Mouse (Mus musculus): ENCODE measurements around the gene Tmem129.

The Tmem129 gene

GRCm38 (mm10) chr5:33635361-33635760 is 22.9 kb downstream of the Tmem129 start:
- no peak for DNase-seq

- DNase-seq = no peak
Measured at GRCm38 (mm10) chr5:33632526-33632925, 25.7 kb downstream of the Tmem129 start.

GRCm38 (mm10) chr5:33630615-33631014 is 27.6 kb downstream of the Tmem129 start:
- DNase-seq = peak; percentile 35

- peak; percentile 78 for DNase-seq
Measured at GRCm38 (mm10) chr5:33630061-33630460, 28.2 kb downstream of the Tmem129 start.

- DNase-seq = peak; percentile 100
Measured at GRCm38 (mm10) chr5:33629301-33629987, 28.8 kb downstream of the Tmem129 start, which contains the start of the genes Fam53a and Gm9903. Fam53a (minus strand) TSS chr5:33629635. Gm9903 (plus strand) TSS chr5:33629925.

GRCm38 (mm10) chr5:33628820-33629300 is 29.4 kb downstream of the Tmem129 start:
- DNase-seq = peak; percentile 67

- DNase-seq = no peak
Measured at GRCm38 (mm10) chr5:33627968-33628367, 30.2 kb downstream of the Tmem129 start.

- DNase-seq = no peak
Measured at GRCm38 (mm10) chr5:33623766-33624165, 34.5 kb downstream of the Tmem129 start.

GRCm38 (mm10) chr5:33622671-33623070 is 35.5 kb downstream of the Tmem129 start:
- DNase-seq = no peak

- DNase-seq = no peak
Measured at GRCm38 (mm10) chr5:33614391-33614790, 43.8 kb downstream of the Tmem129 start.

GRCm38 (mm10) chr5:33611795-33612194 is 46.4 kb downstream of the Tmem129 start:
- DNase-seq = no peak

GRCm38 (mm10) chr5:33609226-33609625 is 49.0 kb downstream of the Tmem129 start:
- DNase-seq = no peak

GRCm38 (mm10) chr5:33607434-33607833 is 50.8 kb downstream of the Tmem129 start:
- DNase-seq = no peak

GRCm38 (mm10) chr5:33606631-33607030 is 51.6 kb downstream of the Tmem129 start:
- DNase-seq = no peak

GRCm38 (mm10) chr5:33605314-33605713 is 52.9 kb downstream of the Tmem129 start:
- no peak for DNase-seq

Data from liver (tissue).